Mouse (Mus musculus) CH12.LX (cell line): ENCODE results near the gene Srarp. TPM values are rescaled to one million over a fixed set of nuclear protein-coding genes. Genes with fewer than 3 reads are reported as not detected.

ENCODE experiments used
- DNase-seq: peaks from one replicate; pipeline ENCODE4 v3.0.0-alpha.2; 2013; ENCODE audit errors: extremely low read depth
- H3K27ac ChIP-seq: 2 replicates; pipeline ENCODE4 v1.5.1; 2012; ENCODE audit warnings: low read depth, mild to moderate bottlenecking, control low read depth, moderate library complexity; ENCODE audit not compliant: insufficient read depth
- H3K27me3 ChIP-seq: replicated peaks from 2 replicates; pipeline ENCODE3; 2012; ENCODE audit warnings: inconsistent platforms
- H3K36me3 ChIP-seq, 2 experiments: replicated peaks in 1 of 2; 2 replicates each; pipeline versions ENCODE3 to v1.6.1; 2012; ENCODE audit warnings: inconsistent platforms in 1 of 2, low read length in 1 of 2, mild to moderate bottlenecking in 1 of 2, mixed read lengths in 1 of 2, moderate library complexity in 1 of 2; ENCODE audit not compliant: control insufficient read depth in 1 of 2, insufficient read depth in 1 of 2
- H3K4me1 ChIP-seq, 2 experiments: 2 replicates each; pipeline ENCODE4 v1.6.1; 2012; ENCODE audit warnings: inconsistent platforms in 1 of 2, moderate library complexity in 1 of 2; ENCODE audit not compliant: insufficient read depth in 2 of 2, control insufficient read depth in 1 of 2
- H3K4me2 ChIP-seq: 2 replicates; pipeline ENCODE4 v1.6.1; 2012; ENCODE audit warnings: low read depth, mild to moderate bottlenecking, control low read depth; ENCODE audit not compliant: poor library complexity, insufficient read depth, severe bottlenecking
- H3K4me3 ChIP-seq, 3 experiments: fragments of 150-350 bp in 1 of 3; sonication (generic) in 1 of 3; replicated peaks in 1 of 3; 2 replicates each; pipeline versions ENCODE3 to v1.5.1; 2011 to 2012; ENCODE audit warnings: low read depth in 2 of 3, low read length in 2 of 3, mild to moderate bottlenecking in 2 of 3, moderate library complexity in 2 of 3, control low read depth in 1 of 3, improper control_type of control experiment in 1 of 3, inconsistent platforms in 1 of 3, mixed read lengths in 1 of 3; ENCODE audit not compliant: poor library complexity in 1 of 3
- H3K79me2 ChIP-seq: replicated peaks from 2 replicates; pipeline ENCODE4 v1.6.1; 2012; ENCODE audit warnings: mild to moderate bottlenecking, moderate library complexity; ENCODE audit not compliant: control insufficient read depth, poor library complexity, insufficient read depth, severe bottlenecking; ENCODE audit errors: extremely low read depth
- H3K9ac ChIP-seq: 2 replicates; pipeline ENCODE4 v1.6.1; 2012; ENCODE audit warnings: low read depth, mild to moderate bottlenecking, control low read depth, moderate library complexity; ENCODE audit not compliant: insufficient read depth
- H3K9me3 ChIP-seq: replicated peaks from 2 replicates; pipeline ENCODE3; 2012; ENCODE audit warnings: low read length, inconsistent platforms, mixed read lengths
- BHLHE40 ChIP-seq: IDR thresholded peaks from 2 replicates; pipeline ENCODE4 v1.6.1; 2011; ENCODE audit warnings: mild to moderate bottlenecking, low read depth, low read length, improper control_type of control experiment
- CHD1 ChIP-seq: IDR thresholded peaks from 2 replicates; pipeline ENCODE4 v1.6.1; 2012; ENCODE audit warnings: low read depth, low read length, improper control_type of control experiment, inconsistent platforms
- CHD2 ChIP-seq: IDR thresholded peaks from 2 replicates; pipeline ENCODE4 v1.6.1; 2011; ENCODE audit warnings: low read length, improper control_type of control experiment
- E2F4 ChIP-seq: IDR thresholded peaks from 2 replicates; pipeline ENCODE4 v1.6.1; 2011; ENCODE audit warnings: low read depth, low read length, improper control_type of control experiment; ENCODE audit not compliant: insufficient replicate concordance
- EP300 ChIP-seq: IDR thresholded peaks from 2 replicates; pipeline ENCODE4 v1.6.1; 2011; ENCODE audit warnings: low read length, improper control_type of control experiment
- ETS1 ChIP-seq: conservative IDR thresholded peaks from 2 replicates; pipeline ENCODE4 v1.6.1; 2012; ENCODE audit warnings: low read depth, mild to moderate bottlenecking, inconsistent platforms, low read length, improper control_type of control experiment, moderate library complexity
- GABPA ChIP-seq: IDR thresholded peaks from 2 replicates; pipeline ENCODE4 v1.6.1; 2012; ENCODE audit warnings: low read depth, low read length, improper control_type of control experiment, inconsistent platforms; ENCODE audit not compliant: insufficient replicate concordance
- HCFC1 ChIP-seq: IDR thresholded peaks from 2 replicates; pipeline ENCODE4 v1.6.1; 2012; ENCODE audit warnings: low read depth, mild to moderate bottlenecking, inconsistent platforms, low read length, improper control_type of control experiment
- IRF4 ChIP-seq: IDR thresholded peaks from 2 replicates; pipeline ENCODE4 v1.6.1; 2014; ENCODE audit warnings: low read depth, mild to moderate bottlenecking, inconsistent platforms, low read length, improper control_type of control experiment
- JUND ChIP-seq: conservative IDR thresholded peaks from 2 replicates; pipeline ENCODE4 v1.6.1; 2011; ENCODE audit warnings: low read depth, low read length, improper control_type of control experiment
- MAFK ChIP-seq: IDR thresholded peaks from 2 replicates; pipeline ENCODE4 v1.6.1; 2011; ENCODE audit warnings: low read length, improper control_type of control experiment; ENCODE audit not compliant: insufficient replicate concordance
- MAX ChIP-seq: IDR thresholded peaks from 2 replicates; pipeline ENCODE4 v1.6.1; 2011; ENCODE audit warnings: low read length, improper control_type of control experiment
- MEF2A ChIP-seq: IDR thresholded peaks from 2 replicates; pipeline ENCODE4 v1.6.1; 2014; ENCODE audit warnings: low read depth, mild to moderate bottlenecking, inconsistent platforms, low read length, improper control_type of control experiment, borderline replicate concordance
- MYC ChIP-seq: IDR thresholded peaks from 2 replicates; pipeline ENCODE4 v1.6.1; 2011; ENCODE audit warnings: low read depth, mild to moderate bottlenecking, improper control_type of control experiment, low read length
- PAX5 ChIP-seq: IDR thresholded peaks from 2 replicates; pipeline ENCODE4 v1.6.1; 2012; ENCODE audit warnings: low read length, inconsistent platforms, mixed read lengths
- RAD21 ChIP-seq: IDR thresholded peaks from 2 replicates; pipeline ENCODE4 v1.6.1; 2011; ENCODE audit warnings: low read depth, mild to moderate bottlenecking, low read length, improper control_type of control experiment, moderate library complexity
- RCOR1 ChIP-seq: conservative IDR thresholded peaks from 2 replicates; pipeline ENCODE4 v1.6.1; 2012; ENCODE audit warnings: low read depth, mild to moderate bottlenecking, inconsistent platforms, low read length, improper control_type of control experiment
- TBP ChIP-seq: conservative IDR thresholded peaks from 2 replicates; pipeline ENCODE4 v1.6.1; 2011; ENCODE audit warnings: low read depth, low read length, improper control_type of control experiment
- TCF12 ChIP-seq: IDR thresholded peaks from 2 replicates; pipeline ENCODE4 v1.6.1; 2014; ENCODE audit warnings: low read depth, mild to moderate bottlenecking, inconsistent platforms, low read length, improper control_type of control experiment
- UBTF ChIP-seq: IDR thresholded peaks from 2 replicates; pipeline ENCODE4 v1.6.1; 2012; ENCODE audit warnings: low read depth, mild to moderate bottlenecking, inconsistent platforms, low read length, improper control_type of control experiment, moderate library complexity
- ZC3H11A ChIP-seq: IDR thresholded peaks from 2 replicates; pipeline ENCODE4 v1.6.1; 2012; ENCODE audit warnings: low read depth, mild to moderate bottlenecking, inconsistent platforms, low read length, improper control_type of control experiment
- ZMIZ1 ChIP-seq: IDR thresholded peaks from 2 replicates; pipeline ENCODE4 v1.6.1; 2012; ENCODE audit warnings: low read depth, mild to moderate bottlenecking, inconsistent platforms, low read length, improper control_type of control experiment
- ZNF384 ChIP-seq: IDR thresholded peaks from 2 replicates; pipeline ENCODE4 v1.6.1; 2012; ENCODE audit warnings: low read depth, low read length, improper control_type of control experiment, inconsistent platforms
- dilution Hi-C: fragments of 300-500 bp; cut with MboI; formaldehyde crosslinking; loops from 2 replicates; pipeline ENCODE4 v1.14.3; 2020; ENCODE audit warnings: low sequenced_read_pairs; ENCODE audit not compliant: extremely low pct_unique_long_range_greater_than_20kb, extremely low pct_ligation_motif_present
- in situ Hi-C: fragments of 300-500 bp; cut with MboI; formaldehyde crosslinking; loops from 3 replicates; pipeline ENCODE4 v1.14.3; 2019; ENCODE audit warnings: low sequenced_read_pairs, low pct_ligation_motif_present, low pct_unique_long_range_greater_than_20kb, mixed read lengths
- polyA plus RNA-seq: library from polyadenylated mRNA; unstranded; fragments of >175 nt; gene quantifications from 2 replicates; pipeline ENCODE4 v1.2.1, GENCODE M21; 2012; ENCODE audit warnings: low read depth; ENCODE audit not compliant: insufficient read length
- total RNA-seq, 2 experiments: library from RNA; depleted of rRNA; stranded (reverse); fragments of 300-350 nt in 1 of 2; fragments of >200 nt in 1 of 2; gene quantifications; 2 replicates each; pipeline ENCODE4 v1.2.3; 2012 to 2014

Srarp gene
- total and polyA plus RNA-seq, 3 experiments: not detected

DNA sequence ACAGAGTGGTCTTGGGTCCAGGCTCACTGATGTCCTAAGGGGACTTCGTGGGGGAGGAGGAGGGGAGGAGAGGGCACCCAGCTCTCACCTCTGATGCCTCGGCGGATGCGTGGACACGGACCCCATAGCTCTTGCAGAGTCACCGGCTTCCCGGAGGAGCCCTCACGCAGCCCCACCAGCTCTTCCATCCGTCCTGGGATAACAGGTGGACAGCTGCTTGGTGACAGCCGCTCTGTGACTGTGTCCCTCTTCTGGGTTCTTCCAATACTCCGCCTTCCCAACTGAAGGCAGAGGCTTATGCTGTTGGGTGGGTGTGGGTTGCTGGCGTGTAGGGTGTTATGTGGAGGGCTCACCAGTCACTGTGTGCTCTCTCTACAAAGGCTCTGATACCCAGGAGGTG, 38.0 kb downstream of the Srarp start:
- no peak overlapping the region for H3K9ac ChIP-seq
- no peaks in the 10 kb centered on the region for H3K9me3 ChIP-seq
- dilution Hi-C loops: no loop called here
- H3K4me2 ChIP-seq: no peak overlapping the region
- H3K4me3 ChIP-seq: no peak overlapping the region
- H3K4me1 ChIP-seq: no peaks in the 10 kb centered on the region; a peak in 1 of 4 replicates
- TF ChIP-seq CHD1: no peak
- no peak for TF ChIP-seq ZC3H11A
- no peak for TF ChIP-seq HCFC1
- no peak for TF ChIP-seq TBP
- no peak for TF ChIP-seq CHD2
- TF ChIP-seq ETS1: no peak
- no peak for TF ChIP-seq UBTF
- TF ChIP-seq TCF12: no peak
- TF ChIP-seq MEF2A: no peak
- TF ChIP-seq BHLHE40: no peak
- no peak for TF ChIP-seq MYC
- no peak for TF ChIP-seq IRF4
- TF ChIP-seq MAX: no peak
- TF ChIP-seq E2F4: no peak
- no peak for TF ChIP-seq RAD21
- no peak for TF ChIP-seq ZNF384
- no peak for TF ChIP-seq PAX5
- no peak for TF ChIP-seq RCOR1
- H3K27ac ChIP-seq: no peak overlapping the region
- no peaks in the 10 kb centered on the region for H3K36me3 ChIP-seq
- DNase-seq: no peak
- H3K27me3 ChIP-seq: peaks cover 36% of the 10 kb centered on the region
- in situ Hi-C loops: loop anchor here (10.0 kb wide), 1 partner anchor 437 kb away; no protein-coding TSS in a partner anchor
- no peaks in the 10 kb centered on the region for H3K79me2 ChIP-seq

DNA sequence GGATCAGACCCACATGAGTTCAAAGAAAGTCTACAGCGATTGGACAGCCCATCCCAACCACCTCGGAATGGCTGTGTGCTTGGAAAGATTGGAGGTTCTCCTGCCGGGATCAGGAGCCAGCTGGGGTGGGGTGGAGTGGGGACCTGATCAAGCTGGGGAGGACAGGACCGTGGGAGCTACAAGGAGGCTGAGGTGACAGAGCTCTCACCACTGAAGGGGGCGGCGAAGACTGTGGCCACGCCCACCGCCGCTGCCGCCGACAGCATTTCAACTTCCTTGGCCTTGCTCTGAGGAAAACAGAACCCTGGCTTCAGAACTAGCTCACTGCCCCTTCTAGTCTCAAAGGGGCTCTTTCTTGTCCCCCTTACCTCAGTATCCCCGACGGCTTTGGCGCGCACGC, 41.2 kb downstream of the Srarp start:
- Histone ChIP-seq H3K9me3 (no peaks in the 10 kb centered on the region), H3K27ac (no peak overlapping the region), H3K27me3 (peaks cover 55% of the 10 kb centered on the region), H3K4me2 (no peak overlapping the region), H3K79me2 (no peaks in the 10 kb centered on the region)
- dilution Hi-C loops: no loop called here
- TF ChIP-seq TCF12: no peak
- no peak for TF ChIP-seq ZMIZ1
- no peak for TF ChIP-seq EP300
- TF ChIP-seq JUND: no peak
- no peak for TF ChIP-seq GABPA
- TF ChIP-seq MAFK: no peak
- TF ChIP-seq, all 38 proteins: peak for 0
- H3K4me3 ChIP-seq: no peak overlapping the region
- H3K9ac ChIP-seq: no peak overlapping the region
- DNase-seq: no peak
- in situ Hi-C loops: loop anchor here (10.0 kb wide), 1 partner anchor 440 kb away; no protein-coding TSS in a partner anchor
- no peaks in the 10 kb centered on the region for H3K36me3 ChIP-seq
- no peaks in the 10 kb centered on the region; a peak in 1 of 4 replicates for H3K4me1 ChIP-seq
